ENCODE assay signal across 11 mouse cellular contexts in genomic region chr15:65701510-65701909, GRCm38 (mm10).
DNase-seq lines count a peak whose midpoint lies in the region; TF ChIP-seq lines count a peak whose summit lies in the region.
"Had no signal": no experiment of that assay in that cellular context is flagged by ENCODE, and none has a peak within 500 bp of the region (broad histone marks: within the 10 kb centered on the region; RNA-seq: fewer than 3 reads in every experiment).

No protein-coding gene starts in this region.

- no peaks in the 10 kb centered on the region for H3K9me3 ChIP-seq in MEL (replicated peaks; ENCODE audit: insufficient read depth, low read length)

- DNase-seq in layer of hippocampus, adult 11-12 months (ENCODE audit: low spot score): peak; percentile 22
- DNase-seq in layer of hippocampus, adult 9-10 months (ENCODE audit: low spot score): no peak
- peak; percentile 17 for DNase-seq in MEL (ENCODE audit: low read depth, low spot score)
- DNase-seq in brain, embryonic 14.5 days (ENCODE audit: low read depth): peak; percentile 78
- DNase-seq in induced T-regulatory cell, adult 2 months (ENCODE audit: low read depth): peak; percentile 23
- DNase-seq in urinary bladder, postnatal 36 days (ENCODE audit: low spot score in 2 of 2): no peak
- no peak for DNase-seq in gastrocnemius, postnatal 10 days
- DNase-seq in kidney, adult 11 months: no peak
- DNase-seq: heart, postnatal 4 days had no signal

- no peaks in the 10 kb centered on the region for H3K79me2 ChIP-seq in MEL (ENCODE audit: control insufficient read depth, insufficient read depth, low read length, poor library complexity)

- H3K4me1 ChIP-seq in MEL (ENCODE audit: control insufficient read depth in 1 of 2, insufficient read depth in 2 of 2, low read length in 2 of 2): no peaks in the 10 kb centered on the region
- H3K4me1 ChIP-seq: megakaryocyte, embryonic 14.5 days had no signal

- no peak for TF ChIP-seq POLR2A in MEL (IDR thresholded peaks at IDR 0.05; ENCODE audit: control insufficient read depth in 1 of 2, insufficient read depth in 1 of 2, low read depth in 1 of 2, low read length in 2 of 2, poor library complexity in 1 of 2)
- no peak for TF ChIP-seq POLR2A in brain, embryonic 14.5 days (IDR thresholded peaks at IDR 0.05; ENCODE audit: borderline replicate concordance, extremely low read depth, insufficient read depth, insufficient read length, poor library complexity, severe bottlenecking)

- 0 out of 4 replicates have a peak, but pooled peaks cover 0 to 1% of the 10 kb centered on the region in 2 experiments for H3K27me3 ChIP-seq in MEL (ENCODE audit: control insufficient read depth in 1 of 2, insufficient read depth in 2 of 2, low read length in 2 of 2)
- H3K27me3 ChIP-seq: megakaryocyte, embryonic 14.5 days had no signal

- no peak for TF ChIP-seq EP300 in MEL (IDR thresholded peaks at IDR 0.05; ENCODE audit: low read depth in 1 of 2, low read length in 2 of 2)

- no peak overlapping the region for H3K9ac ChIP-seq in MEL (ENCODE audit: control insufficient read depth, low read depth, low read length, poor library complexity, severe bottlenecking)

- H3K36me3 ChIP-seq in MEL (ENCODE audit: control insufficient read depth in 1 of 2, insufficient read depth in 2 of 2, low read length in 2 of 2): no peaks in the 10 kb centered on the region; a peak in 1 of 4 replicates

- peak in 1 of 3 experiments; percentile 40; a peak in 2 of 6 replicates for TF ChIP-seq CTCF in MEL (IDR thresholded peaks at IDR 0.05 in 2 of 3, conservative IDR thresholded peaks at IDR 0.05 in 1 of 3; ENCODE audit: control insufficient read depth in 1 of 3, insufficient read depth in 1 of 3, low read depth in 2 of 3, low read length in 3 of 3, poor library complexity in 1 of 3, severe bottlenecking in 1 of 3)
- peak; percentile 40; the same call in 1 of the 2 replicates for TF ChIP-seq CTCF in brain, embryonic 14.5 days (IDR thresholded peaks at IDR 0.05; ENCODE audit: borderline replicate concordance, extremely low read depth, insufficient read depth, insufficient read length)

- TF ChIP-seq RAD21 in MEL (IDR thresholded peaks at IDR 0.05; ENCODE audit: low read depth, low read length): peak; percentile 42

- H3K27ac ChIP-seq in MEL (ENCODE audit: control insufficient read depth, low read depth, low read length): no peak overlapping the region

- no peak overlapping the region for H3K4me3 ChIP-seq in MEL (ENCODE audit: control insufficient read depth in 1 of 2, insufficient read depth in 1 of 2, low read depth in 2 of 2, low read length in 2 of 2)
- H3K4me3 ChIP-seq: erythroblast, embryonic 14.5 days; megakaryocyte, embryonic 14.5 days had no signal

TF ChIP-seq in MEL, 35 proteins besides CTCF, POLR2A, EP300 and RAD21:
- no peak for TF ChIP-seq POLR2AphosphoS5 (IDR thresholded peaks at IDR 0.05; ENCODE audit: borderline replicate concordance, low read depth, low read length)
- TF ChIP-seq POLR2AphosphoS2 (IDR thresholded peaks at IDR 0.05; ENCODE audit: low read length): no peak
- no peak for TF ChIP-seq JUND (IDR thresholded peaks at IDR 0.05; ENCODE audit: low read depth, low read length)
- no peak for TF ChIP-seq KAT2A (conservative IDR thresholded peaks at IDR 0.05; ENCODE audit: low read depth, low read length)
- TF ChIP-seq UBTF (IDR thresholded peaks at IDR 0.05; ENCODE audit: borderline replicate concordance, insufficient read depth, low read depth, low read length): no peak
- no peak for TF ChIP-seq RCOR1 (IDR thresholded peaks at IDR 0.05; ENCODE audit: low read depth, low read length)
- peak; percentile 40 for TF ChIP-seq SMC3 (IDR thresholded peaks at IDR 0.05; ENCODE audit: low read depth, low read length)
- TF ChIP-seq TBP (IDR thresholded peaks at IDR 0.05; ENCODE audit: low read depth, low read length): no peak

Comparison
In these comparisons a context has a peak if more than half of its experiments do, and no peak if none do; other contexts are left out.
1. DNase-seq: peak in layer of hippocampus, adult 11-12 months (single experiment), MEL (single experiment), brain, embryonic 14.5 days (single experiment) and induced T-regulatory cell, adult 2 months (single experiment); none in layer of hippocampus, adult 9-10 months (single experiment), urinary bladder, postnatal 36 days (0 of 2), gastrocnemius, postnatal 10 days (single experiment) and kidney, adult 11 months (single experiment).